Mouse (Mus musculus): ENCODE data around the gene Rnf114. TPM values are rescaled to one million over a fixed set of nuclear protein-coding genes. Genes with fewer than 3 reads are reported as not detected.
A peak's percentile ranks its signal among the peaks of the same experiment; 100 is the strongest.

Gene Rnf114
- polyA plus RNA-seq, 1 experiment, result 102 TPM

DNA sequence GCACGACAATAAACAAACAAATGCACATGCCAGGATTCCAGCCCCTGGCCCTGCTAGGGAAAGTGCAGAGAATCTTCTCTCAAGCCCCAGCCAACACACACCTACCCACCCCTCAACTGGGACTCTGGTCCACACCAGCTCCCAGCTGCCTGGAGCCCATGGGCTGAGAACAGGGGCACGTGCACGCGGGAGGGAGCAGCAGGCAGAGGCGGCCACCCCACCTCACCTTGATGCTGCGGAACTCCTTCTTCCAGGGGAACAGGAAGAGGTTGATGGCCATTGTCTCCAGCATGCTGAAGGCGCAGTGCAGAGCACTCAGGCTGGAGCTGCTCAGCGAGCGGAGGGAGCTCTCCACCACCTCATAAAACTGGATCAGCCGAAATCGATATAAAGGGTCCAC is 7.5 kb upstream of the Rnf114 start:
- Histone ChIP-seq H3K4me1 (ENCODE audit: control insufficient read depth, insufficient read depth, low read length) (peaks cover 18% of the 10 kb centered on the region), H3K4me3 (ENCODE audit: insufficient read depth, low read length) (no peak overlapping the region), H3K27ac (ENCODE audit: insufficient read depth, low read length) (no peak overlapping the region)
- no peak for TF ChIP-seq CTCF (IDR thresholded peaks at IDR 0.05; ENCODE audit: extremely low read depth, insufficient read depth, low read length)
- no peak for TF ChIP-seq POLR2A (IDR thresholded peaks at IDR 0.05; ENCODE audit: extremely low read depth, insufficient read depth, low read length)

- H3K4me3 ChIP-seq (ENCODE audit: insufficient read depth, low read length), result no peak overlapping the region
- peaks cover 20% of the 10 kb centered on the region for H3K4me1 ChIP-seq (ENCODE audit: control insufficient read depth, insufficient read depth, low read length)
- H3K27ac ChIP-seq (ENCODE audit: insufficient read depth, low read length), result no peak overlapping the region
- TF ChIP-seq CTCF (IDR thresholded peaks at IDR 0.05; ENCODE audit: extremely low read depth, insufficient read depth, low read length) (no peak), POLR2A (IDR thresholded peaks at IDR 0.05; ENCODE audit: extremely low read depth, insufficient read depth, low read length) (no peak)
These were observed 6.7 kb upstream of the Rnf114 start for GRCm38 (mm10) chr2:167485501-167486377.

GRCm38 (mm10) chr2:167486573-167486972 is 5.9 kb upstream of the Rnf114 start:
- H3K4me3 ChIP-seq (ENCODE audit: insufficient read depth, low read length), result no peak overlapping the region
- peaks cover 20% of the 10 kb centered on the region for H3K4me1 ChIP-seq (ENCODE audit: control insufficient read depth, insufficient read depth, low read length)
- H3K27ac ChIP-seq (ENCODE audit: insufficient read depth, low read length), result 0 out of 2 replicates have a peak overlapping the region, but pooled peaks have one; percentile 4
- TF ChIP-seq CTCF (IDR thresholded peaks at IDR 0.05; ENCODE audit: extremely low read depth, insufficient read depth, low read length) (no peak), POLR2A (IDR thresholded peaks at IDR 0.05; ENCODE audit: extremely low read depth, insufficient read depth, low read length) (no peak)

DNA sequence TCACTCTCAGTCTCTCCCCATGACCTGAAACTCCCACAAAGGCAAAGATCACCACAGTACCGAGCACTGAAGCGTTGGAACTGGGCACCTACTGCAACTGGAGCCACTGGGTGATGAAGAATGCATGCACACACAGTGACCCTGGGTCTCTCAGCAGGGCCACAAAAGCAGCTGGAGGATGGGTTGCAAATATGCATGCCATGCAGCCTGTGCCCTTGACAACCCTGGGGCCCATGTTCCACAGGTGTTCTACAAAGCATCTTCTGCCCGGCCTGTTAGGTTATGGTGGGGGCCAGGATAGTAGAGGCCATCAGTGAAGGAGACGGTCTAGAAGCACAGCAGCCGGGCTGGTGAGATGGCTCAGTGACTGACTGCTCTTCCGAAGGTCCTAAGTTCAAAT is 4.9 kb upstream of the Rnf114 start:
- Histone ChIP-seq H3K27ac (ENCODE audit: insufficient read depth, low read length) (no peak overlapping the region), H3K4me1 (ENCODE audit: control insufficient read depth, insufficient read depth, low read length) (peaks cover 20% of the 10 kb centered on the region), H3K4me3 (ENCODE audit: insufficient read depth, low read length) (no peak overlapping the region)
- no peak for TF ChIP-seq CTCF (IDR thresholded peaks at IDR 0.05; ENCODE audit: extremely low read depth, insufficient read depth, low read length)
- no peak for TF ChIP-seq POLR2A (IDR thresholded peaks at IDR 0.05; ENCODE audit: extremely low read depth, insufficient read depth, low read length)

GRCm38 (mm10) chr2:167487994-167488393 is 4.5 kb upstream of the Rnf114 start:
- no peak for TF ChIP-seq POLR2A (IDR thresholded peaks at IDR 0.05; ENCODE audit: extremely low read depth, insufficient read depth, low read length)
- TF ChIP-seq CTCF (IDR thresholded peaks at IDR 0.05; ENCODE audit: extremely low read depth, insufficient read depth, low read length), result no peak
- Histone ChIP-seq H3K27ac (ENCODE audit: insufficient read depth, low read length) (no peak overlapping the region), H3K4me1 (ENCODE audit: control insufficient read depth, insufficient read depth, low read length) (peaks cover 20% of the 10 kb centered on the region), H3K4me3 (ENCODE audit: insufficient read depth, low read length) (no peak overlapping the region)

GRCm38 (mm10) chr2:167490813-167491525 is 1.5 kb upstream of the Rnf114 start:
- H3K4me1 ChIP-seq (ENCODE audit: control insufficient read depth, insufficient read depth, low read length), result peaks cover 10% of the 10 kb centered on the region
- peak overlapping the region; percentile 72 for H3K4me3 ChIP-seq (ENCODE audit: insufficient read depth, low read length)
- TF ChIP-seq POLR2A (IDR thresholded peaks at IDR 0.05; ENCODE audit: extremely low read depth, insufficient read depth, low read length), result peak; percentile 69; the same call in 1 of the 2 replicates
- TF ChIP-seq CTCF (IDR thresholded peaks at IDR 0.05; ENCODE audit: extremely low read depth, insufficient read depth, low read length), result no peak
- H3K27ac ChIP-seq (ENCODE audit: insufficient read depth, low read length), result peak overlapping the region; percentile 99

DNA sequence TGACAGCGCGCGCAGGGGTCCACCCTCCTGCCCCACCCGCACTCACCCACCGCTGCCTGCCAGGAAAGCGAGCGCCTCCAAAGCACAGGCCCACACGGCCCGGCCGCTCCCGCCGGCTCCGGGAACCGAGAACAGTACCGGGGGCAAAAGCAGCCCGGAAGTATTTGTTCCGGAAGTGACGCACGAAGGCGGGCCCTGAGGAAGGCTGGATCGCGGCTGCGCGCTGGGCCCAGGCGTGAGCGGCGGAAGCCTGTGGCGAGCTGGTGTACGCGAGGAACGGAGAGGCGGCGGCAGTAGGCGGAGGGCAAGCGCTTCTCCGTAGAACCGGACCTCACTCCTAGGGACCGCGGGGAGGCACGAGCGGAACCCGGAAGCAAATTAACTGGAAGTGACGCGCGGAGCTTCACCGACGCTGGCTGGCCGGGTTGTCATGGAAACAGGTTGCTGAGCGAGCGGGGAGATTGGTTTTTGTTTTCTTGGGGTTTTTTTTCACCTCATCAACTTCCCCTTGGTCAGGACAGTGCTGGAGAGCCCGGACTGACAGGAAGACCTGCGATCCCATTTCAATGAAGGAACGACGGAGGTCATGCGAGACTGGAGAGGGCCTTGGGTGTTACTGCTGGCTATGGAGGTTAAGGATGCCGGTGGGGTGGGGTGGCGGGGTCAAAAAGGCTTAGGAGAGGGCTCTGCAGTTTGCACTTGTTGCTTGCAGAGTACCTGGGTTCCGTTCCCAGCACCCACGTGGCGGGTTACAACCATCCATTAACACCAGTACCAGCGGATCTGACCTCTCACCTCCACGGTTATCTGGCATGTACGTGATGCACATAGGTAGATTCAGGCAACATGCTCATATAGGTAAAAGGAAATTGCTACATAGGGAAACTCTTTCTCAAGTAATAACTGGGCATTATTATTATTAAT is 530 bp downstream of the Rnf114 start, which contains the start of gene Spata2:
Gene Spata2, minus strand, starts transcription at position 175 of the 924 bp plus-strand sequence.
- H3K4me3 ChIP-seq (ENCODE audit: insufficient read depth, low read length), result peak within 1 kb of the TSS; percentile 72
- peaks cover 4% of the 10 kb centered on the region for H3K4me1 ChIP-seq (ENCODE audit: control insufficient read depth, insufficient read depth, low read length)
- peak within 1 kb of the TSS; percentile 99 for H3K27ac ChIP-seq (ENCODE audit: insufficient read depth, low read length)
- TF ChIP-seq POLR2A (IDR thresholded peaks at IDR 0.05; ENCODE audit: extremely low read depth, insufficient read depth, low read length), result peak; percentile 61; the same call in 1 of the 2 replicates
- no peak for TF ChIP-seq CTCF (IDR thresholded peaks at IDR 0.05; ENCODE audit: extremely low read depth, insufficient read depth, low read length)

- no peak overlapping the region for H3K4me3 ChIP-seq (ENCODE audit: insufficient read depth, low read length)
- TF ChIP-seq CTCF (IDR thresholded peaks at IDR 0.05; ENCODE audit: extremely low read depth, insufficient read depth, low read length) (no peak), POLR2A (IDR thresholded peaks at IDR 0.05; ENCODE audit: extremely low read depth, insufficient read depth, low read length) (no peak)
- no peaks in the 10 kb centered on the region for H3K4me1 ChIP-seq (ENCODE audit: control insufficient read depth, insufficient read depth, low read length)
- peak overlapping the region; percentile 55 for H3K27ac ChIP-seq (ENCODE audit: insufficient read depth, low read length)
These were observed 4.0 kb downstream of the Rnf114 start for GRCm38 (mm10) chr2:167496437-167496836.

GRCm38 (mm10) chr2:167497272-167497671 is 4.8 kb downstream of the Rnf114 start:
- Histone ChIP-seq H3K4me1 (ENCODE audit: control insufficient read depth, insufficient read depth, low read length) (no peaks in the 10 kb centered on the region), H3K4me3 (ENCODE audit: insufficient read depth, low read length) (no peak overlapping the region), H3K27ac (ENCODE audit: insufficient read depth, low read length) (no peak overlapping the region)
- TF ChIP-seq CTCF (IDR thresholded peaks at IDR 0.05; ENCODE audit: extremely low read depth, insufficient read depth, low read length) (peak; percentile 34; the same call in 1 of the 2 replicates), POLR2A (IDR thresholded peaks at IDR 0.05; ENCODE audit: extremely low read depth, insufficient read depth, low read length) (no peak)

All from cortical plate, adult 2 months (tissue).